Mouse (Mus musculus): ENCODE measurements around the gene Capg. TPM values are rescaled to one million over a fixed set of nuclear protein-coding genes. Genes with fewer than 3 reads are reported as not detected.
A peak's percentile ranks its signal among the peaks of the same experiment; 100 is the strongest.

The Capg gene
- polyA plus RNA-seq (2015; fragmentation: Nextera tagmentation; extraction: Ambion mirVana), result 3.5 and 4.8 TPM in 2 replicates

DNA sequence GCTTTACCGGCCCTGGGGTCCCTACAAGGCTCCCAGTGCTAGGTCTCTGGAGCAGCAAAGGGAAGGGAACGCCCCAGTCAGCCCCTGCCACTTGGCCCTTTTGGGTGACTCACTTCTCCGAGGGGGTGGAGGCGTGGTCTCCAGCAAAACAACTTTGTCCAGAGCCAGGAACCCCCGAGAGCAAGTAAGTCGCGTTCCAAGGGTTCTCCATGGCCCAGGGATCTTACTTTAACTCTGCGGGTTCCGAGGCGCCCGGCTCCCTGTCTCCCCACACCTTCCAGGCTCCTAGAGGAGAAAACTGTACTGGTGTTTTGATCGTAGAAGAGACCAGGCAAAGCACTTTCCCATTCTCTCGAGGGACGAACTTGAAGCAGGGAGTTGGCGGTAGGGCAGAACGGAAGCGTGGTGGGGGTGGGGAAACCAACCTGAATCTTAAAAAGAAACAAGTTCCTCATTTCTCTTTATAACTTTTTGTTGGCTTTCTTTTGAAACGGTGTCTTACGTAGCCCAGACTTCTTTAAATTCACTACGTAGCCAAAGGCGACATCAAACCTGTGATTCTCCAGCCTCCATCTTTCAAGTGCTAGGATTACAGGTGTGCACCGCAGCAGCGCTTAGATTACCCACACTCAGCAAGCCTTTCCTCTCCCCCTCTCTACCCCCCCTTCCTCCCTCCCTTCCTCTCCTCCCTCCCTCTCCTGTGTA, at the start of gene Capg:
TSS of gene Capg (plus strand) at position 109 of the 705 bp plus-strand sequence.
- Histone ChIP-seq H3K27ac (replicated peaks) (no peak within 1 kb of the TSS), H3K4me3 (no peak within 1 kb of the TSS), H3K9ac (replicated peaks) (no peak within 1 kb of the TSS), H3K4me1 (peaks cover 6% of the 10 kb centered on the region; the same call in 1 of the 2 replicates), H3K36me3 (no peaks in the 10 kb centered on the region), H3K4me2 (replicated peaks) (no peak within 1 kb of the TSS; the same call in 1 of the 2 replicates), H3K27me3 (no peaks in the 10 kb centered on the region), H3K9me3 (no peaks in the 10 kb centered on the region)
- ATAC-seq (replicated peaks), result no peak
- WGBS, result 24% methylated on average over 23 of the region's 23 CpGs

DNA sequence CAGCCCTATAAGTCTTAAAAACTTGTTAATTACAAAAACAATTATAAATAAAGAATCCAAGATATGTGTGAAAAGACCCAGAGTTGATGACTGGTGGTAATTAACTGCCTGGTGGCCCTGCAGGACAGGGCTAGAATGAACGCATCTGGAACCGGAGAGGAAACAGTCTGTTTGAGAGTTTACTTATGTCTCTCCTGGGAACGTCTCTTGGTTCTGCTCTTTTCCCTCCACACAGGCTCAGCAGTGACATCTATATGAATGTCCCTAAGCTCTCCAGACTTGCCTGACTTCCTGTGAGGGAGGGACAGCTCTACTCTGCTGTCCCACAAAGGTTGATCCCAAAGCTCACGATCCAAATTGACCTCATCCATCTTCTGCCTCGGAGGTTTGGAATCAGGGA, 45.2 kb upstream of the Capg start:
- ATAC-seq (replicated peaks), result no peak
- Histone ChIP-seq H3K4me2 (replicated peaks) (no peak overlapping the region), H3K27me3 (no peaks in the 10 kb centered on the region), H3K36me3 (no peaks in the 10 kb centered on the region), H3K9ac (replicated peaks) (no peak overlapping the region), H3K9me3 (no peaks in the 10 kb centered on the region), H3K4me1 (no peaks in the 10 kb centered on the region), H3K27ac (replicated peaks) (no peak overlapping the region), H3K4me3 (no peak overlapping the region)
- 84% methylated on average over 5 of the region's 5 CpGs for WGBS

DNA sequence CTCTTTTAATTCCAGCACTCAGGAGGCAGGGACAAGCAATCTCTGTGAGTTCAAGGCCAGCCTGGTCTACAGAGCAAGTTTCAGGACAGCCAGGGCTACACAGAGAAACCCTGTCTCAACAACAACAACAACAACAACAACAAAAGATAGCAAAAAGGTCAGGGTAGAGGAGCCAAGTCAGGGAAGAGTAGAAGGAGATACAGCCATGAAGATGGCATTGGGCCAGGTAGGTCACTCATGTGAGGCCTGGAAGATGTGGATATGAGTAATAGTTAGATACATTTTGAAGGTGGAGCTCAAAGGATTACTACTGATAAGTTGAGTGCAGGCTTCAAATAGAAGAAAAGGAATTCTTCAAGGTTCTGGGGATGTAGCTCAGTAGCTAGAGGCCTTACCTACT, 40.9 kb upstream of the Capg start:
- no peak overlapping the region for H3K4me3 ChIP-seq
- no peak for ATAC-seq (replicated peaks)
- no peaks in the 10 kb centered on the region for H3K4me1 ChIP-seq
- no peaks in the 10 kb centered on the region for H3K27me3 ChIP-seq
- no peak overlapping the region for H3K9ac ChIP-seq (replicated peaks)
- H3K9me3 ChIP-seq, result no peaks in the 10 kb centered on the region
- no peak overlapping the region for H3K27ac ChIP-seq (replicated peaks)
- no peaks in the 10 kb centered on the region for H3K36me3 ChIP-seq
- H3K4me2 ChIP-seq (replicated peaks), result no peak overlapping the region

DNA sequence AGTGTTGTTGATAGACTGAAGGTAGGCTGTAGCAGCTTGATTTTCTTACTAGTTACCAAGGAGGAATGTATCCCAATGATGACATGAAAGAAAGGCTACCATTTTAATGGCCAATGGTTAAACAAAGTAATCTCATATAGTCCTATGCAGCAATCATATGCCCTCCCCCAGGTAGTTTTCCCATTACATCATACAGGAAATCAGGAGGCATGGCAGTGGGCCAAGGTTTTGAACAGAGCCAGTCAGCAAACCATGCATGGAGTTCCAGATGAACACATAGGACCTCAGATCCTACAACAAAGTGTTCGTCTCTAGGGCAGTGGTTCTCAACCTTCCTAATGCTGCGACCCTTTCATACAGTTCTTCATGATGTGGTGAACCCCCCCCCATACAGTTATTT, 40.3 kb upstream of the Capg start:
- H3K4me3 ChIP-seq, result no peak overlapping the region
- WGBS, result 76% methylated on average over 2 of the region's 2 CpGs
- no peak overlapping the region for H3K4me2 ChIP-seq (replicated peaks)
- ATAC-seq (replicated peaks), result no peak
- H3K9ac ChIP-seq (replicated peaks), result no peak overlapping the region
- no peak overlapping the region for H3K27ac ChIP-seq (replicated peaks)
- H3K36me3 ChIP-seq, result no peaks in the 10 kb centered on the region
- no peaks in the 10 kb centered on the region for H3K9me3 ChIP-seq
- no peaks in the 10 kb centered on the region for H3K4me1 ChIP-seq
- no peaks in the 10 kb centered on the region for H3K27me3 ChIP-seq

DNA sequence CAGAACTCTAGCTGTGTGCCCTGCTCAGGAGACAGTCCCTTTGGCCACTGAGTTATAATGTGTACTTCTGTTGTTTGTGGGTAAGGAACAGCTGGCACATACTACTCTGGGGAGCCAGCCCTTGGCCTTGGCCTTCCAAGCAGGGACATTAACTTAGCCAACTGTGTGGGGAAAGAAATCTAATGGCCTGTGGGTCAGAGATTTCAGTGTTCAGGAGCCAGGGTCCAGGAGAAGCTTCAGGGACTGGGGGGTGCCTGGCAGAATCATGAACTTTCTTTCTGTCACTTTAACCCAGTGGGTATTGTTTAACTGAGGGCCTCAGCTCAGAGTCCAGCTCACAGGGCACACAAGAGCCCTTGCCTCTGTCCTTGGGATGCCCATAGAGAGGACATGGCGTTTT, 38.1 kb upstream of the Capg start:
- H3K9ac ChIP-seq (replicated peaks), result no peak overlapping the region
- no peak overlapping the region for H3K27ac ChIP-seq (replicated peaks)
- no peaks in the 10 kb centered on the region for H3K36me3 ChIP-seq
- WGBS, result 81% methylated on average over 1 of the region's 1 CpGs
- ATAC-seq (replicated peaks), result no peak
- no peak overlapping the region for H3K4me3 ChIP-seq
- H3K4me1 ChIP-seq, result no peaks in the 10 kb centered on the region
- H3K9me3 ChIP-seq, result no peaks in the 10 kb centered on the region
- H3K27me3 ChIP-seq, result no peaks in the 10 kb centered on the region
- H3K4me2 ChIP-seq (replicated peaks), result no peak overlapping the region

DNA sequence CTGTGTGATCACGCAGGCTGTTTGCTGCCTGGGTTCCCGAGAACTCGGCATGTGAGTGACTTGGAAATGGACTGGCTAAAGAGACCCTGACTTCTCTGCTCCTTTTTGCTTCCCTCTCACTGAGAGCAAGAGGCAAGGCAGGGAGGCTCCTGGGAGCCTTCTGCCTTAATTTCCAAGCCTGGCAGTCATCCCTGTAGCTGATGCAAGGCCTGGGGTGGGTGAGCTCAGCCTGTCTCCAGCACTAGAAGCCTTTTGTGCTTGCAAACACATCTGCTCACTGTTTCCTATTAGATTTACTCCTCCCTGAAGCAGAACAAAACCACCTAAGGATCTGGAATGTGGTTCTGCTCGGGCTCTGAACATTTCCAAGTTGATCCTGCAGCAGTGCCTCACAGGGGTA, 35.6 kb upstream of the Capg start:
- no peak for ATAC-seq (replicated peaks)
- Histone ChIP-seq H3K9ac (replicated peaks) (no peak overlapping the region), H3K27me3 (no peaks in the 10 kb centered on the region), H3K4me3 (no peak overlapping the region), H3K27ac (replicated peaks) (no peak overlapping the region), H3K4me2 (replicated peaks) (no peak overlapping the region), H3K36me3 (no peaks in the 10 kb centered on the region), H3K9me3 (no peaks in the 10 kb centered on the region), H3K4me1 (peaks cover 22% of the 10 kb centered on the region)
- 75% methylated on average over 4 of the region's 4 CpGs for WGBS

DNA sequence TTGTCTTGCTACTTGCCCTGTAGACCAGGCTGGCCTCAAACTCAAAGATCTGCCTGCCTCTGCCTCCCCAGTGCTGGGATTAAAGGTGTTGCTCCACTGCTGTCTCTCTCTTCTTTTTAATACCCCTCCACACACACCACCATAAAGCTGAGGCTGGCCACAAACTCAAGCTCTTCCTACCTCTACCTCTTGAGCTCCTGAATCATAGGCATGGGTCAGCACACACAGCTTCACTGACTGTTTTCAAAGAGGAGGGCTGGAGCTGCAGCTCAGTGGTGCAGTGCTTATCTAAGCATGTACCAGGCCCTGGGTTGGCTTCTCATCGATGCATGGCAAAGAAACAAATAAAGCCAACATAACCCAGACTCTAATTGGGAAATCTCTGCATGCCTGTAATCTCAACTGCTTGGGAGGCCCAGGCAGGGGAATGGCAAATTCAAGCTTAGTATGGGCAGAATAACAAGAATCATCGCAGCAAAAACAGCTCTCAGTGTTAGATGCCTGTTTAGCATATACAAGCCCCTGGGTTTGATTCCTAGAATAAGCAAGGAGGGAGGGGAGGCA, 34.2 kb upstream of the Capg start:
- 0 out of 2 replicates have a peak overlapping the region, but pooled peaks have one; percentile 18 for H3K27ac ChIP-seq (replicated peaks)

DNA sequence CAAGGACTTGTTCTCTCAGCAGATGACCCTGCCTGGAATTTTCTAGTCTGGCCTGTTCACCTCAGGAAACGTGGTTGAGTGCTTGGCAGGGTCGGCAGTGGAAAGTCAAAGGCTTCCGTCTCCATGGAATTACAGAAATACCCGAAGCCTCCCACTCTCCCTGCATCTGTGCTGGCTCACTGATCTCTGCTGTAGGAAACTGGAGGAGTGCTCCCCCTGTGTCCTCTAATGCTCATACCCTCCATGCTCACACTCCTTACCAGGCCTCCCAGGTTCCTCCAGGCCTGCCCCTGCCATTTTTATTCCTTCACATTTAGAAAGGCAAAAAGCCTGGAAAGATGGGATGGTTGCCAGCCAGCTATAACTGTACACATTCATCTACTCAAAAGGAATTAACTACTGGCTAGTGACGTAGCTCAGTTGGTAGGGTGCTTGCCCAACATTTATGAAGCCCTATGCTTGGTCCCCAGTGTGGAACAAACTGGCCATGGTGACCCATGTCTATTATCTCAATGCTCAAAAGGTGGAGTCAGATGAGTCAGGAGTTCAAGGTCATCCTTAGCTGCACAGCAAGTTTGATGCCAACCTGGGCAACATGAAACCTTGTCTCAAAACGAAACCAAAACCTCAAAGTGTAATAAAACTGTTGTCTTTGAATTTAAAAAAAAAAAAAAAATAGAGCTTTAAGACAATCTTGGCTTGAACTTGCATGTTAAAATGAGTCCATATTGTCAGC, 33.3 kb upstream of the Capg start:
- no peaks in the 10 kb centered on the region for H3K27me3 ChIP-seq
- no peak for ATAC-seq (replicated peaks)
- H3K9ac ChIP-seq (replicated peaks), result no peak overlapping the region
- no peaks in the 10 kb centered on the region for H3K9me3 ChIP-seq
- H3K4me1 ChIP-seq, result peaks cover 28% of the 10 kb centered on the region
- 71% methylated on average over 6 of the region's 6 CpGs for WGBS
- no peak overlapping the region for H3K4me3 ChIP-seq
- no peaks in the 10 kb centered on the region for H3K36me3 ChIP-seq
- no peak overlapping the region for H3K4me2 ChIP-seq (replicated peaks)
- H3K27ac ChIP-seq (replicated peaks), result no peak overlapping the region

More for the DNA sequence above, 34.2 kb upstream of the Capg start:
- ATAC-seq (replicated peaks), result no peak
- peaks cover 28% of the 10 kb centered on the region for H3K4me1 ChIP-seq
- 67% methylated on average over 2 of the region's 2 CpGs for WGBS
- H3K9ac ChIP-seq (replicated peaks), result no peak overlapping the region
- no peaks in the 10 kb centered on the region for H3K27me3 ChIP-seq
- H3K4me2 ChIP-seq (replicated peaks), result no peak overlapping the region
- H3K9me3 ChIP-seq, result no peaks in the 10 kb centered on the region
- no peaks in the 10 kb centered on the region for H3K36me3 ChIP-seq
- H3K4me3 ChIP-seq, result no peak overlapping the region

DNA sequence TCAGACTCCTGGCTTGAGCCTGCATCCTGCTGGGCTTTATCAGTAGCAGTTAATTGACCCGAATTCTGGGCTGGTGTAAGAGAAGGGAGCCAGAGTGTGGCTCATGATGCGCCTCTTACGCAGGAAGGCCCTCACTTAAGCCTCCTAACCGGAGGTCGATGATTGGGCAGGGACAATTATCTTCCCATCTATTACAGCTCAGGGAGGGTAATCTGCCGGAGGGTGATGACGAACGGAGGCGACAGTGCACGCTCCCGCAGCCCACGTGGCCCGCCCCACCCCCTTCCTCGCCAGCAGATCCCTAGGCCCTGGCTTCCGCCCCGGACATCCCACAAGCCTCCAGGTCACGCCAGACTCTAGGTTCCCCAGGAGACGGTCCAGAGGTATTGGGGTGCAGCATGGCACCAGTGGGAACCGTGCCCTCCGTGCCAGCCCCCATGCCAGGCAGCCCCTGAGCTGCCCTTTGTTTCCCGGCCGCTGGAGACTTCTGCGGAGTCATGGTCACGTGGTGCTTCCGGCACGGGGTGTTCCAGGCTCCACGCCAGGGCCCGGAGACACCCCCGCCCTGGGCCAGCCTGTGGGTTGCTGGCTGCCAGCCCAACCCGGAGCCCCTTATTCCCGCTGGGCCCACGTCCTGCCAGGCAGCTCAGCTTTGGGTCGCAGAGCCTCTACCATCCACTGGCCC, 31.7 kb upstream of the Capg start:
- no peaks in the 10 kb centered on the region for H3K27me3 ChIP-seq
- whole genome bisulfite sequencing, result 1% methylated on average over 33 of the region's 33 CpGs
- peak; percentile 86 for ATAC-seq (replicated peaks)
- peak overlapping the region; percentile 38 for H3K4me3 ChIP-seq
- H3K27ac ChIP-seq (replicated peaks), result peak overlapping the region; percentile 94
- H3K4me2 ChIP-seq (replicated peaks), result peak overlapping the region; percentile 59
- peak overlapping the region; percentile 54 for H3K9ac ChIP-seq (replicated peaks)
- H3K9me3 ChIP-seq, result no peaks in the 10 kb centered on the region
- H3K4me1 ChIP-seq, result peaks cover 28% of the 10 kb centered on the region
- no peaks in the 10 kb centered on the region for H3K36me3 ChIP-seq

DNA sequence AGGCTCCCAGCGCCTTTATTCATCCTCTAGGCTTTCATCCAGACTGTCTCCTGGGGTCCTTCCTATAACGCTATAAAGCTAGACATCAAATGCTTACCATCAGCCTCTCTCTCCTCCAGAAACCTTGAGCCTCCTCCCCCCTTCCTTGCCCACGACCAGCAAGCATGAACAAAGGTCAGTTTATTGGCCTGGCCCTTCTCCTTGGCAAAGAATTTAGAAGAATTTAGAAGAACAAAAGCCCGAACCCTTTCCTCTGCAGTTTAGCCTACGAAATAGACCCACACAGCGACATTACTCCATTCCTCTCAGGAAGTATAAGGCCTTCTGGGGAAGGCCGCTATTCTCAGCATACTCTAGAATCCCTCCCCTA, 31.1 kb upstream of the Capg start:
- 19% methylated on average over 7 of the region's 7 CpGs for WGBS
- no peaks in the 10 kb centered on the region for H3K36me3 ChIP-seq
- H3K9ac ChIP-seq (replicated peaks), result peak overlapping the region; percentile 54
- peak; percentile 25 for ATAC-seq (replicated peaks)
- H3K9me3 ChIP-seq, result no peaks in the 10 kb centered on the region
- peak overlapping the region; percentile 94 for H3K27ac ChIP-seq (replicated peaks)
- H3K4me2 ChIP-seq (replicated peaks), result peak overlapping the region; percentile 59
- H3K4me1 ChIP-seq, result peaks cover 28% of the 10 kb centered on the region
- peak overlapping the region; percentile 38 for H3K4me3 ChIP-seq
- H3K27me3 ChIP-seq, result no peaks in the 10 kb centered on the region

DNA sequence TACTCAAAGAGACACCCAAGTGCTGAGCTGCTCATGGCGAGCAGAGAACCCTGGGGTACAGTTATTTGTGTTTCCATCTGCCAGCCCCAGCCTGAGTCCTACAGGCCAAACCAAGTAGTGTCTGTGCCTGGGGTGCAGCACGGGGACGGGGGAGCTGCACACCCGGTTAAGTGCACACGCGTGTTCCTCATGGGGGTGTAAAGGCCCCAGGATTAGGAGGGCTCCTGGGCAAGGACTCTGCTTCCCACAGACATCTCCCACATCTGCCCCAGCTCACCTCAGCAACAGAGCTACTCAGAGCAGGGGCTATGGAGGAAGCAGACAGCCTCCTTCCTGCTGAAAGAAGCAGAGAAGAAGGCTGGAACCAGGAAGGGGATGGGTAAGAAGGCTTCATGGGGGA, 28.5 kb upstream of the Capg start:
- Histone ChIP-seq H3K4me1 (peaks cover 51% of the 10 kb centered on the region), H3K27ac (replicated peaks) (no peak overlapping the region), H3K4me2 (replicated peaks) (no peak overlapping the region), H3K4me3 (no peak overlapping the region), H3K9me3 (no peaks in the 10 kb centered on the region), H3K27me3 (no peaks in the 10 kb centered on the region), H3K36me3 (no peaks in the 10 kb centered on the region), H3K9ac (replicated peaks) (no peak overlapping the region)
- no peak for ATAC-seq (replicated peaks)
- 94% methylated on average over 6 of the region's 6 CpGs for WGBS

DNA sequence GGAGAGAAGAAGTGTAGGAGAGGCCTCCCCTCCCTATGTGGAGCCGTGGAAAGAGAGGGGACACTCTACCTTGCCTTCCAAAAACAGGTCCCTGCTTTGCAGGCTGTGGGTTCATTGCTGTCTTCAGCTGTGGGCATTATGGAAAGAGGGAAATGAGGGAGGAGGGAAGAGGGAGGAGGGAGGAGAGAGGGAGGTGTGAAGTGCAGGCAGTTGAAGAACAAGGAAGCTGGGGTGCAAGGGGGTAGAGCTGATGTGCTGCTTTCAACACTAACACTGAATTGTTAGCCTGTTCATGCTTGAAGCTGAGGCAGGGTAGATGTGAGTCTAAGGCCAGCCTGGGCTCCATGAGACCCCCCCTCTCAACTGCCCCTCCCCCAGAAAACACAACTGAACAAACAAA, 25.3 kb upstream of the Capg start:
- 60% methylated on average over 1 of the region's 1 CpGs for WGBS
- H3K4me2 ChIP-seq (replicated peaks), result no peak overlapping the region

More for the DNA sequence above, 25.3 kb upstream of the Capg start:
- 0 out of 2 replicates have a peak, but pooled peaks have one; percentile 12 for ATAC-seq (replicated peaks)
- Histone ChIP-seq H3K9me3 (no peaks in the 10 kb centered on the region), H3K9ac (replicated peaks) (peak overlapping the region; percentile 15; the same call in 1 of the 2 replicates), H3K27me3 (no peaks in the 10 kb centered on the region), H3K4me3 (no peak overlapping the region), H3K4me1 (peaks cover 30% of the 10 kb centered on the region), H3K27ac (replicated peaks) (peak overlapping the region; percentile 94), H3K36me3 (no peaks in the 10 kb centered on the region)
